Mouse (Mus musculus): ENCODE data around the gene Actn4. TPM values are rescaled to one million over a fixed set of nuclear protein-coding genes. Genes with fewer than 3 reads are reported as not detected.

Gene Actn4
- polyA plus RNA-seq, 1 experiment from 2014 or later, result 260 TPM

- H3K27me3 ChIP-seq (ENCODE audit: control insufficient read depth, insufficient read depth, low read length), result no peaks in the 10 kb centered on the region
- H3K9ac ChIP-seq (ENCODE audit: low read length), result 0 out of 2 replicates have a peak overlapping the region, but pooled peaks have one; percentile 4
- H3K4me1 ChIP-seq (ENCODE audit: control insufficient read depth, insufficient read depth, low read length), result peaks cover 53% of the 10 kb centered on the region
- H3K9me3 ChIP-seq (replicated peaks; ENCODE audit: control insufficient read depth, low read length), result no peaks in the 10 kb centered on the region
- H3K4me2 ChIP-seq (ENCODE audit: low read depth, low read length), result no peak overlapping the region
- H3K27ac ChIP-seq (ENCODE audit: low read length), result peak overlapping the region; percentile 74
- ATAC-seq (replicated peaks; ENCODE audit: extremely low read depth, insufficient read depth, low FRiP score), result no peak
- peaks cover 53% of the 10 kb centered on the region for H3K36me3 ChIP-seq (ENCODE audit: control insufficient read depth, insufficient read depth)
- no peak overlapping the region for H3K4me3 ChIP-seq (ENCODE audit: low read length)
- WGBS, result 58% methylated on average over 10 of the region's 10 CpGs
Observed at GRCm38 (mm10) chr7:28917503-28918426, 44.4 kb downstream of the Actn4 start.

GRCm38 (mm10) chr7:28916491-28916890 lies 45.6 kb downstream of the Actn4 start:
- Histone ChIP-seq H3K4me3 (ENCODE audit: low read length) (no peak overlapping the region), H3K9ac (ENCODE audit: low read length) (no peak overlapping the region), H3K4me2 (ENCODE audit: low read depth, low read length) (no peak overlapping the region), H3K9me3 (replicated peaks; ENCODE audit: control insufficient read depth, low read length) (no peaks in the 10 kb centered on the region), H3K36me3 (ENCODE audit: control insufficient read depth, insufficient read depth) (peaks cover 65% of the 10 kb centered on the region), H3K4me1 (ENCODE audit: control insufficient read depth, insufficient read depth, low read length) (peaks cover 41% of the 10 kb centered on the region), H3K27ac (ENCODE audit: low read length) (no peak overlapping the region), H3K27me3 (ENCODE audit: control insufficient read depth, insufficient read depth, low read length) (no peaks in the 10 kb centered on the region)
- no peak for ATAC-seq (replicated peaks; ENCODE audit: extremely low read depth, insufficient read depth, low FRiP score)

- no peak overlapping the region for H3K4me2 ChIP-seq (ENCODE audit: low read depth, low read length)
- no peaks in the 10 kb centered on the region for H3K9me3 ChIP-seq (replicated peaks; ENCODE audit: control insufficient read depth, low read length)
- H3K4me1 ChIP-seq (ENCODE audit: control insufficient read depth, insufficient read depth, low read length), result peaks cover 13% of the 10 kb centered on the region
- H3K9ac ChIP-seq (ENCODE audit: low read length), result no peak overlapping the region
- peaks cover 87% of the 10 kb centered on the region for H3K36me3 ChIP-seq (ENCODE audit: control insufficient read depth, insufficient read depth)
- H3K27me3 ChIP-seq (ENCODE audit: control insufficient read depth, insufficient read depth, low read length), result no peaks in the 10 kb centered on the region
- no peak overlapping the region for H3K4me3 ChIP-seq (ENCODE audit: low read length)
- WGBS, result 79% methylated on average over 11 of the region's 11 CpGs
- no peak for ATAC-seq (replicated peaks; ENCODE audit: extremely low read depth, insufficient read depth, low FRiP score)
- peak overlapping the region; percentile 76 for H3K27ac ChIP-seq (ENCODE audit: low read length)
Observed at GRCm38 (mm10) chr7:28913171-28913570, 49.0 kb downstream of the Actn4 start.

- Histone ChIP-seq H3K27ac (ENCODE audit: low read length) (peak overlapping the region; percentile 76), H3K4me1 (ENCODE audit: control insufficient read depth, insufficient read depth, low read length) (peaks cover 6% of the 10 kb centered on the region), H3K27me3 (ENCODE audit: control insufficient read depth, insufficient read depth, low read length) (no peaks in the 10 kb centered on the region), H3K4me2 (ENCODE audit: low read depth, low read length) (no peak overlapping the region), H3K9ac (ENCODE audit: low read length) (no peak overlapping the region), H3K36me3 (ENCODE audit: control insufficient read depth, insufficient read depth) (peaks cover 90% of the 10 kb centered on the region), H3K4me3 (ENCODE audit: low read length) (no peak overlapping the region), H3K9me3 (replicated peaks; ENCODE audit: control insufficient read depth, low read length) (no peaks in the 10 kb centered on the region)
- ATAC-seq (replicated peaks; ENCODE audit: extremely low read depth, insufficient read depth, low FRiP score), result peak; percentile 69
- WGBS, result 43% methylated on average over 4 of the region's 4 CpGs
Observed at GRCm38 (mm10) chr7:28911632-28912031, 50.5 kb downstream of the Actn4 start.

GRCm38 (mm10) chr7:28907195-28907594 lies 54.9 kb downstream of the Actn4 start:
- Histone ChIP-seq H3K36me3 (ENCODE audit: control insufficient read depth, insufficient read depth) (peaks cover 93% of the 10 kb centered on the region), H3K27ac (ENCODE audit: low read length) (no peak overlapping the region), H3K4me3 (ENCODE audit: low read length) (no peak overlapping the region), H3K4me1 (ENCODE audit: control insufficient read depth, insufficient read depth, low read length) (peaks cover 22% of the 10 kb centered on the region), H3K4me2 (ENCODE audit: low read depth, low read length) (no peak overlapping the region), H3K9ac (ENCODE audit: low read length) (no peak overlapping the region), H3K9me3 (replicated peaks; ENCODE audit: control insufficient read depth, low read length) (no peaks in the 10 kb centered on the region), H3K27me3 (ENCODE audit: control insufficient read depth, insufficient read depth, low read length) (no peaks in the 10 kb centered on the region)
- 92% methylated on average over 5 of the region's 5 CpGs for WGBS
- ATAC-seq (replicated peaks; ENCODE audit: extremely low read depth, insufficient read depth, low FRiP score), result no peak

GRCm38 (mm10) chr7:28903778-28904177 lies 58.4 kb downstream of the Actn4 start:
- H3K9ac ChIP-seq (ENCODE audit: low read length), result no peak overlapping the region
- WGBS, result 61% methylated on average over 10 of the region's 10 CpGs
- peaks cover 26% of the 10 kb centered on the region for H3K4me1 ChIP-seq (ENCODE audit: control insufficient read depth, insufficient read depth, low read length)
- H3K4me3 ChIP-seq (ENCODE audit: low read length), result no peak overlapping the region
- H3K36me3 ChIP-seq (ENCODE audit: control insufficient read depth, insufficient read depth), result peaks cover 94% of the 10 kb centered on the region
- ATAC-seq (replicated peaks; ENCODE audit: extremely low read depth, insufficient read depth, low FRiP score), result no peak
- no peak overlapping the region for H3K4me2 ChIP-seq (ENCODE audit: low read depth, low read length)
- no peaks in the 10 kb centered on the region for H3K27me3 ChIP-seq (ENCODE audit: control insufficient read depth, insufficient read depth, low read length)
- H3K9me3 ChIP-seq (replicated peaks; ENCODE audit: control insufficient read depth, low read length), result no peaks in the 10 kb centered on the region
- peak overlapping the region; percentile 76 for H3K27ac ChIP-seq (ENCODE audit: low read length)

GRCm38 (mm10) chr7:28902809-28903208 lies 59.3 kb downstream of the Actn4 start:
- H3K36me3 ChIP-seq (ENCODE audit: control insufficient read depth, insufficient read depth), result peaks cover 95% of the 10 kb centered on the region
- no peaks in the 10 kb centered on the region for H3K27me3 ChIP-seq (ENCODE audit: control insufficient read depth, insufficient read depth, low read length)
- peaks cover 26% of the 10 kb centered on the region for H3K4me1 ChIP-seq (ENCODE audit: control insufficient read depth, insufficient read depth, low read length)
- peak overlapping the region; percentile 76 for H3K27ac ChIP-seq (ENCODE audit: low read length)
- H3K9ac ChIP-seq (ENCODE audit: low read length), result no peak overlapping the region
- no peak overlapping the region for H3K4me2 ChIP-seq (ENCODE audit: low read depth, low read length)
- 85% methylated on average over 3 of the region's 3 CpGs for WGBS
- no peaks in the 10 kb centered on the region for H3K9me3 ChIP-seq (replicated peaks; ENCODE audit: control insufficient read depth, low read length)
- no peak overlapping the region for H3K4me3 ChIP-seq (ENCODE audit: low read length)
- ATAC-seq (replicated peaks; ENCODE audit: extremely low read depth, insufficient read depth, low FRiP score), result no peak

GRCm38 (mm10) chr7:28902180-28902579 lies 60.0 kb downstream of the Actn4 start:
- ATAC-seq (replicated peaks; ENCODE audit: extremely low read depth, insufficient read depth, low FRiP score), result no peak
- H3K9ac ChIP-seq (ENCODE audit: low read length), result 0 out of 2 replicates have a peak overlapping the region, but pooled peaks have one; percentile 25
- no peaks in the 10 kb centered on the region for H3K27me3 ChIP-seq (ENCODE audit: control insufficient read depth, insufficient read depth, low read length)
- no peaks in the 10 kb centered on the region for H3K9me3 ChIP-seq (replicated peaks; ENCODE audit: control insufficient read depth, low read length)
- H3K4me2 ChIP-seq (ENCODE audit: low read depth, low read length), result no peak overlapping the region
- 81% methylated on average over 6 of the region's 6 CpGs for WGBS
- H3K4me1 ChIP-seq (ENCODE audit: control insufficient read depth, insufficient read depth, low read length), result peaks cover 26% of the 10 kb centered on the region
- H3K36me3 ChIP-seq (ENCODE audit: control insufficient read depth, insufficient read depth), result peaks cover 95% of the 10 kb centered on the region
- no peak overlapping the region for H3K4me3 ChIP-seq (ENCODE audit: low read length)
- H3K27ac ChIP-seq (ENCODE audit: low read length), result peak overlapping the region; percentile 76

- peak overlapping the region; percentile 76 for H3K27ac ChIP-seq (ENCODE audit: low read length)
Observed at GRCm38 (mm10) chr7:28901311-28902125, 60.6 kb downstream of the Actn4 start.

More at GRCm38 (mm10) chr7:28901311-28902125, 60.6 kb downstream of the Actn4 start:
- H3K4me2 ChIP-seq (ENCODE audit: low read depth, low read length), result no peak overlapping the region
- WGBS, result 70% methylated on average over 13 of the region's 13 CpGs
- H3K4me3 ChIP-seq (ENCODE audit: low read length), result no peak overlapping the region
- ATAC-seq (replicated peaks; ENCODE audit: extremely low read depth, insufficient read depth, low FRiP score), result peak; percentile 68
- no peaks in the 10 kb centered on the region for H3K27me3 ChIP-seq (ENCODE audit: control insufficient read depth, insufficient read depth, low read length)
- H3K4me1 ChIP-seq (ENCODE audit: control insufficient read depth, insufficient read depth, low read length), result peaks cover 28% of the 10 kb centered on the region
- peaks cover 95% of the 10 kb centered on the region for H3K36me3 ChIP-seq (ENCODE audit: control insufficient read depth, insufficient read depth)
- H3K9ac ChIP-seq (ENCODE audit: low read length), result peak overlapping the region; percentile 12
- H3K9me3 ChIP-seq (replicated peaks; ENCODE audit: control insufficient read depth, low read length), result no peaks in the 10 kb centered on the region

All from heart, embryonic 16.5 days (tissue).